Mouse (Mus musculus): ENCODE measurements around the gene Tnfrsf9. TPM values are rescaled to one million over a fixed set of nuclear protein-coding genes. Genes with fewer than 3 reads are reported as not detected.
"Not testable (repeated sequence)": the region's sequence is repeated elsewhere in the genome, so short reads cannot be mapped to it uniquely, and the experiment has no call there.

Gene Tnfrsf9
- polyA plus RNA-seq, 1 experiment from 2014 or later = 0.66 TPM

DNA sequence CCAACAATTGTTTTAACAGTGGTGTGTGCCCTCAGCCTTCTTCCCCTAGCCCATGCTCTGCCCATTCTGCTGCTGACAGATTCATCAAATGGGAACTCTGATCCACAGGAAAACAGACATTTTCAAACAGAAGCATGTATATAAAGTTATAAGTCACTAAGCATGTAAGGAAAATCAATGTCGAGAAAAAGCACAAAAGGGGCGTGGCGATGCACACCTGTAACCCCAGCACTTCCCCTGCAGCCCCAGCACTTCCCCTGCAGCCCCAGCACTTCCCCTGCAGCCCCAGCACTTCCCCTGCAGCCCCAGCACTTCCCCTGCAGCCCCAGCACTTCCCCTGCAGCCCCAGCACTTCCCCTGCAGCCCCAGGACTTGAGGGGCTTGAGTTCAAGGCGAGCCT, 39.9 kb upstream of the Tnfrsf9 start:
- WGBS = 81% methylated on average over 4 of the region's 4 CpGs
- not testable (repeated sequence) for H3K9ac ChIP-seq (replicated peaks); H3K27me3 ChIP-seq; ATAC-seq (ENCODE audit: low FRiP score, low read depth); H3K36me3 ChIP-seq; H3K4me2 ChIP-seq (replicated peaks); H3K27ac ChIP-seq (replicated peaks); H3K4me3 ChIP-seq
- Histone ChIP-seq H3K9me3 (peaks cover 14% of the 10 kb centered on the region), H3K4me1 (peaks cover 15% of the 10 kb centered on the region)

DNA sequence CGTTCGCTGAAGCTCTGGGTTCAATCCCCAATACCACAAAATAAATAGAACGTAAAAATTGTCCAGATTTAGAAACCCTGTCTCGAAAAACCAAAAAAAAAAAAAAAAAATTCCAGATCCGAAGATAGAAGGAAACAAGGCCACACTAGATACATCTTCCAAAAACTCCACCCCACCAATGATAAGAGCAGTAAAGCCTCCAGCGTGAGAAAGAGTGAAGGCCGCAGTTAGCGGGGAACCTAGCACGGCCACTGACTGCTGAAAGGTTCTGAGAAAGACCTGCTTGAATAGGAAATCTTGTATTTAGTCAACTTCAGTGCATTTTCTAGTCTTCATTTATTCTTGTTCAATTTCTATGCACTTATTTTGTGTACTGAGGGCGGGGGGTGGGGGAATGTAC, 39.0 kb upstream of the Tnfrsf9 start:
- no peak for ATAC-seq (ENCODE audit: low FRiP score, low read depth)
- Histone ChIP-seq H3K27me3 (no peaks in the 10 kb centered on the region), H3K9ac (replicated peaks) (no peak overlapping the region), H3K9me3 (peaks cover 24% of the 10 kb centered on the region), H3K4me2 (replicated peaks) (no peak overlapping the region), H3K4me3 (no peak overlapping the region), H3K36me3 (no peaks in the 10 kb centered on the region), H3K4me1 (peaks cover 15% of the 10 kb centered on the region), H3K27ac (replicated peaks) (no peak overlapping the region)
- WGBS = 86% methylated on average over 10 of the region's 10 CpGs

DNA sequence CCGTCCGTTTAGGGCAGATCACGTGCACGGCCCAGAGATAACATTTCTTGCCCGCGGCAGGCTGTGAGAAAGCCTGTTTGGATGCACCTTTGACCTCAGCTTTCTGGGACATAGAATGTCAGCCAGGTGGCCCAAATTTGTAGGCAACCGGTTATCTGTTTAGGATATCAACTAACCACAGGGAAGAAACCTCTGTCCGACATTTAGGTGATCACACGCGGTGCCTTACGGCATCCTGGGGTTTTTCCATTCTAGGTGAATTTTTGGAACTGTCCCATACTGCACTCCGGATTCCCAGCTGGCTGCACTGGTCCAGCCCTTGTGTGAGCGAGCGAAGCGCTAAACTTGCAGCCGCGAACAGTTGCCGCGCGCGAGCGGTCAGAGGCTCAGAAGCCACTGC, 34.7 kb upstream of the Tnfrsf9 start:
- H3K9ac ChIP-seq (replicated peaks) = no peak overlapping the region
- H3K4me2 ChIP-seq (replicated peaks) = no peak overlapping the region
- H3K4me3 ChIP-seq = no peak overlapping the region
- H3K9me3 ChIP-seq = peaks cover 25% of the 10 kb centered on the region
- ATAC-seq (ENCODE audit: low FRiP score, low read depth) = no peak
- H3K27me3 ChIP-seq = no peaks in the 10 kb centered on the region
- no peak overlapping the region for H3K27ac ChIP-seq (replicated peaks)
- peaks cover 3% of the 10 kb centered on the region; the same call in 1 of the 2 replicates for H3K4me1 ChIP-seq
- H3K36me3 ChIP-seq = no peaks in the 10 kb centered on the region
- 96% methylated on average over 22 of the region's 22 CpGs for WGBS

DNA sequence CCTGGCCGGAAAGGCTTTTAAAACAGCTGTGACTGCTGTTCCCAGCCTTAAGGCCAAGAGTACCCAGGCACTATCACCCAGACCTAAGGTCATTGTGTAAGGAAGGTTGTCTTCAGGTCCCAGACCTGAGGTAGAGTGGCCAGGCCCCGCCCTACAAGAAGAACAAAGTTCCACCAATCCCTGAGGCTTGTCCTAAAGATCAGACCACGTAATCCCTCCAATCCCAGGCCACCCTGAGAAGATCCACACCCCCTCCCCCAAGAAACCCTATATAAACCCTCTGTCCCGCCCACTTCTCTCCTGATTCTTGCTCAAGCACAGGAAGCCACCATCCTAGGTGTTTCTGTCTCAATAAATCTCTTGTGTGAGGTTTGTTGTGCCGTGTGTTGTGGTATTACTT, 34.0 kb upstream of the Tnfrsf9 start:
- Histone ChIP-seq H3K36me3 (no peaks in the 10 kb centered on the region), H3K4me3 (no peak overlapping the region), H3K9me3 (peaks cover 25% of the 10 kb centered on the region), H3K4me2 (replicated peaks) (no peak overlapping the region), H3K9ac (replicated peaks) (no peak overlapping the region), H3K27me3 (no peaks in the 10 kb centered on the region), H3K27ac (replicated peaks) (no peak overlapping the region), H3K4me1 (peaks cover 3% of the 10 kb centered on the region; the same call in 1 of the 2 replicates)
- ATAC-seq (ENCODE audit: low FRiP score, low read depth) = no peak
- WGBS = 83% methylated on average over 5 of the region's 5 CpGs

DNA sequence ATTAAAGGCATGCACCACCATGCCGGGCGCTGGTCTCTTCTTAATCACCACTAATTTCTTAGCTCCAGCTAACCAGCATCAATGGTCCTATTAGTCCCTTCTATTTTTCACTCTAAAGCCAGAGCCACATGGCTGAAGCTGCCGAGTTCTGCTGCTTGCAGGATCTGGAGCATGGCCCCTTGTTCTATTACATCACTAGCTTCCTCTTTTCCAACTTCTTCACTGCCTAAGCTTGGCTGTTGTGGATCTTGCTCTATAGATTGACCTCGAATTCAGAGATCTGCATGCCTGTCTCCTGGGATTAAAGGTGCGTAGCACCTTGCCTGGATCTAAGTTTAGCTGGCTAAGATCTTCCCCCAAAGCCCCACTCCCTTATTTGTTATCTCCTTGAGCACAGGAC, 31.7 kb upstream of the Tnfrsf9 start:
- Histone ChIP-seq H3K27me3 (no peaks in the 10 kb centered on the region), H3K27ac (replicated peaks) (no peak overlapping the region), H3K4me3 (no peak overlapping the region), H3K9me3 (peaks cover 25% of the 10 kb centered on the region), H3K4me1 (no peaks in the 10 kb centered on the region), H3K36me3 (no peaks in the 10 kb centered on the region), H3K4me2 (replicated peaks) (no peak overlapping the region), H3K9ac (replicated peaks) (no peak overlapping the region)
- no peak for ATAC-seq (ENCODE audit: low FRiP score, low read depth)
- 84% methylated on average over 5 of the region's 5 CpGs for WGBS

DNA sequence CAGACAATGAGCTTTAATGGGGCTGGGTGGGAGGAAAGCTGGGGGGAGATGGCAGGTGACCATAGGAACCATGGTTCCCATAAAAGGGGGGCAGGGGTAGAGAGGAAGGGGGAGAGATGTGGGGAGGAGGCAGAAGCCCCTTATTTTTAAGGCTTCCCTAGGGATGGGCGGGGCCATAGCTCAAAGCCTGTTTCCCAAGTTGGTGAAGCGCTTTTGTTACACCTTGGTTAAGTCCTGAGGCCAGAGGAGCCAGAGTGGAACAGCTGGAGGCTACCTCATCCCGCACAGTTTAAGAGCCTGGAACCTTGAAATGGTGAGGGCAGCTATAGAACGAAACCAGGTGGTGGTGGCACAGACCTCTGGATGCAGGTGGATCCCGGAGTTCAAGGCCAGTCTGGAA, 26.5 kb upstream of the Tnfrsf9 start:
- Histone ChIP-seq H3K27me3 (no peaks in the 10 kb centered on the region), H3K9me3 (no peaks in the 10 kb centered on the region), H3K4me3 (no peak overlapping the region), H3K4me2 (replicated peaks) (no peak overlapping the region), H3K27ac (replicated peaks) (no peak overlapping the region), H3K36me3 (no peaks in the 10 kb centered on the region), H3K9ac (replicated peaks) (no peak overlapping the region), H3K4me1 (peaks cover 4% of the 10 kb centered on the region; the same call in 1 of the 2 replicates)
- WGBS = 71% methylated on average over 5 of the region's 5 CpGs
- no peak for ATAC-seq (ENCODE audit: low FRiP score, low read depth)

DNA sequence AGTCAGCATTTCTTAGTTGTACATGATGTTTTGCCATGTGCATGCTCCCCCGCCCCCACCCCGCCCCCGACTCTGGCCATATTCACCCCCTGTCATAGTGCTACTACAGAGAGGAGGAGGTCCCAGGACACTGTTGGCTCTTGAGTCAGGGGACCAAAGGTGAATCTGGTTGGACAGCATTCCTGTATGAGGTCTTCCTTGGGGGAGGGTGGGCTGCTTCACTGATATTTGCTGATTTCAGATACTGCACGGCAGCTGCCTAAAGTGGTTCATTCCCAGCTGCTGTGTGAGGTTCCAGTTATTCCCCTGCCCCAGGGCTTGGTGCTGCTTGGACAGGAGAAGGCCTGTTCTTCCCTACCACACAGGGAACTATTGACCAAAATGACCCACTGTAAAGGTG, 25.9 kb upstream of the Tnfrsf9 start:
- peaks cover 4% of the 10 kb centered on the region; the same call in 1 of the 2 replicates for H3K4me1 ChIP-seq
- H3K27ac ChIP-seq (replicated peaks) = no peak overlapping the region
- no peaks in the 10 kb centered on the region for H3K9me3 ChIP-seq
- no peak overlapping the region for H3K4me3 ChIP-seq
- H3K27me3 ChIP-seq = no peaks in the 10 kb centered on the region
- no peak overlapping the region for H3K4me2 ChIP-seq (replicated peaks)
- ATAC-seq (ENCODE audit: low FRiP score, low read depth) = no peak
- no peaks in the 10 kb centered on the region for H3K36me3 ChIP-seq
- WGBS = 69% methylated on average over 4 of the region's 4 CpGs
- no peak overlapping the region for H3K9ac ChIP-seq (replicated peaks)

DNA sequence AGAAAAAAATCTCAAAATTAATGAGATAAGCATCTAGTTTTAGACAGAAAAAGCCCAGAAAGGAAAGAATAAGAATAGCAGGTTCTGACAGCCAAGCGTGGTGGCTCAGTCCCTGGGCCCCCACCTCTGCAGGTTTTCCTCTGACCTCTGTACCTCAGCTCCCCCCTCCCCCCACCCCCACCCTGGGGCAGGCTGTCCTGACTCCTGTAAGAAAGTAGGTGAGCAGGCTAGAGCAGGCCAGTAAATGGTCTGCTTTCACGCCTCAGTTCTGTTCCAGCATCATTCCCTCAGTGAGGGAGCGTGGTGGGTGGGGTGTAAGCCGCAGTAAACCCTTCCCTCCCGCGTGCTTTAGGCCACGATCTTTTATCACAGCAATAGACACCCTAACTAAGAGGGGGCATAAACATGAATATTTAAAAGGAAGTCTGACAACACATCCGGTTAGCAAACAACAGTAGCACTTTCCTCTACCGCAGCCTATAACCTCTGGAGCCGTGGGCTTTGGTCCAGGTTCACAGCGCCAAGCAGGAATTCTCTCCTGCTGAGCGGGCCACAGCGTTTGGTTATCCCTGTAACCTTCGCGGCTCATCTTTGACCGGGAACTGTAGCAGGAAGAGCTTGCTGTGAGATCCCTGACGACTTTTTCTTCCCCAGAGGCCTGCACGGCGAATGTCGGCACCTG, 24.9 kb upstream of the Tnfrsf9 start:
- Histone ChIP-seq H3K4me2 (replicated peaks) (no peak overlapping the region), H3K27me3 (no peaks in the 10 kb centered on the region), H3K27ac (replicated peaks) (no peak overlapping the region), H3K4me1 (peaks cover 4% of the 10 kb centered on the region; the same call in 1 of the 2 replicates), H3K36me3 (no peaks in the 10 kb centered on the region), H3K4me3 (no peak overlapping the region), H3K9me3 (no peaks in the 10 kb centered on the region), H3K9ac (replicated peaks) (no peak overlapping the region)
- WGBS = 50% methylated on average over 20 of the region's 20 CpGs
- no peak for ATAC-seq (ENCODE audit: low FRiP score, low read depth)

DNA sequence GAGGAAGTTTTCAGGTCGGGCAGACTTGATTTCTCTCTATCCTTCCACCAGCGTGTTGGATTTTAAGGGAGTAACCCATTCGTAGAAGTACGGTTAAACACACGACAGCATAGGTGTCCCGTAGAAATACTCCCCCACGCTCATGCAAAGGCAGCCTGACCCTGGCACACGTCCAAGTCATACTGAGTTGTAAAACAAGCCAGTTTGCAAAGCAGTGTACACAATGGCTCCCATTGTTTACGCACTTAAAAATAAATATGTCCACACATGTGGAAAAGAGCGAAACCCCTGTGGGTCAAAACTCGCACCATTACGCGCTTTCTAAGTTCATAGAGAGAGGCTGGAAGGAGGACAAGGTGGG, 24.4 kb upstream of the Tnfrsf9 start:
- Histone ChIP-seq H3K4me3 (no peak overlapping the region), H3K9ac (replicated peaks) (no peak overlapping the region), H3K4me1 (peaks cover 4% of the 10 kb centered on the region; the same call in 1 of the 2 replicates), H3K4me2 (replicated peaks) (no peak overlapping the region), H3K9me3 (no peaks in the 10 kb centered on the region), H3K27me3 (no peaks in the 10 kb centered on the region), H3K36me3 (no peaks in the 10 kb centered on the region), H3K27ac (replicated peaks) (no peak overlapping the region)
- WGBS = 74% methylated on average over 13 of the region's 13 CpGs
- no peak for ATAC-seq (ENCODE audit: low FRiP score, low read depth)

DNA sequence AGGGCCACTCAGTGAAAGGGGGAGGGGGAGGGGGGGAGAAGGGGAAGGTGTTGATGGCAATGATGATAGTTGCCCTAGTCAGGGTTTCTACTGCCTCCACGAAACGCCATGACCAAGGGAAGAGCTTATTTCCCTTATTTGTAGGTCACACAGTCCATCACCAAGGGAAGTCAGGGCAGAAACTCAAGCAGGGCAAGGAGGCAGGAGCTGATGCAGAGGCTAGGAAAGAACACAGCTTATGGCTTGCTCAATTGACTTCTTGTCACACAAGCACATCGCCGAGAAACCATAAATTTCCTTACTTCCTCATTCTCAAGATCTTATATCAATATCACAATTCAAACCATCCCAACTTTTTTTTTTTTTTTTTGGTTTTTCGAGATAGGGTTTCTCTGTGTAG, 23.1 kb upstream of the Tnfrsf9 start:
- WGBS = 82% methylated on average over 5 of the region's 5 CpGs
- Histone ChIP-seq H3K9me3 (no peaks in the 10 kb centered on the region), H3K4me3 (no peak overlapping the region), H3K27me3 (no peaks in the 10 kb centered on the region), H3K36me3 (peaks cover 1% of the 10 kb centered on the region; the same call in 1 of the 2 replicates), H3K27ac (replicated peaks) (no peak overlapping the region), H3K4me1 (peaks cover 4% of the 10 kb centered on the region; the same call in 1 of the 2 replicates), H3K9ac (replicated peaks) (no peak overlapping the region), H3K4me2 (replicated peaks) (no peak overlapping the region)
- no peak for ATAC-seq (ENCODE audit: low FRiP score, low read depth)

DNA sequence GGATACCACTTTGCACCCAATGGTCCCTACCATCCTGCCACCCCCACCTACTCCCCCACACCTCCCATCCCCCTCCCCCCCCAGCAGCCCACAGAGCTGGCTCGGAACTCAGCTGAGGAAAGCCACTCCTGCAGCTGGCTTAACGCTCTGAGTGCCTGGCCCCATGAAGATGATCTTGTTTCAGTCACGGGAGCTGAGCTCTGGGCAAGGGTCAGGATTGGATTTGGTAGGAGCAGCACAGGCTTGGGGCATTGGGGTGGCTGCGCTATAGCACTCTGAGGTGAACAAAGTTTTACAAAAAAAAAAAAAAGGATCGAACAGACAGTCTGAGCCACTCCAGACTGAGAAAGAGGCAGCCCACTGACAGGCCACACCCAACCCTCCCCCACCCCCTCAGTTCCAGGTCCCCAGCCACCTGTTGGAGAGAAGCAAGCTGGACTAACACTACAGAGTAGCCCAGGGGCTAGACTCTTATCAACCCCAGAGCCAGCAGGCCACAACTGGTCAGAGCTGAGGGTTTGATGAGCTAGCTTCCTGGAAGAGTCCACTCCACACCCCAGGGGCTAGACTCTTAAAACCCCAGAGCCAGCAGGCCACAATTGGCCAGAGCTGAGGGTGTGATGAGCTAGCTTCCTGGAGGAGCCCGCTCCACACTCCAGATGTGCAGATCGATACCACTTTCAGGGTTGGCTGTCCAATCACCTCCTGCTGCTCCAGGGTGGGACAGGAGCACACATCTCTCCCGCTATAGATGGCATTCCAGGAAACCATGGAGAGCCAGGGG, 19.5 kb upstream of the Tnfrsf9 start:
- Histone ChIP-seq H3K9me3 (no peaks in the 10 kb centered on the region), H3K36me3 (peaks cover 33% of the 10 kb centered on the region), H3K27me3 (no peaks in the 10 kb centered on the region), H3K9ac (replicated peaks) (no peak overlapping the region), H3K27ac (replicated peaks) (no peak overlapping the region), H3K4me3 (no peak overlapping the region), H3K4me1 (peaks cover 4% of the 10 kb centered on the region; the same call in 1 of the 2 replicates), H3K4me2 (replicated peaks) (no peak overlapping the region)
- 70% methylated on average over 8 of the region's 8 CpGs for WGBS
- no peak for ATAC-seq (ENCODE audit: low FRiP score, low read depth)

DNA sequence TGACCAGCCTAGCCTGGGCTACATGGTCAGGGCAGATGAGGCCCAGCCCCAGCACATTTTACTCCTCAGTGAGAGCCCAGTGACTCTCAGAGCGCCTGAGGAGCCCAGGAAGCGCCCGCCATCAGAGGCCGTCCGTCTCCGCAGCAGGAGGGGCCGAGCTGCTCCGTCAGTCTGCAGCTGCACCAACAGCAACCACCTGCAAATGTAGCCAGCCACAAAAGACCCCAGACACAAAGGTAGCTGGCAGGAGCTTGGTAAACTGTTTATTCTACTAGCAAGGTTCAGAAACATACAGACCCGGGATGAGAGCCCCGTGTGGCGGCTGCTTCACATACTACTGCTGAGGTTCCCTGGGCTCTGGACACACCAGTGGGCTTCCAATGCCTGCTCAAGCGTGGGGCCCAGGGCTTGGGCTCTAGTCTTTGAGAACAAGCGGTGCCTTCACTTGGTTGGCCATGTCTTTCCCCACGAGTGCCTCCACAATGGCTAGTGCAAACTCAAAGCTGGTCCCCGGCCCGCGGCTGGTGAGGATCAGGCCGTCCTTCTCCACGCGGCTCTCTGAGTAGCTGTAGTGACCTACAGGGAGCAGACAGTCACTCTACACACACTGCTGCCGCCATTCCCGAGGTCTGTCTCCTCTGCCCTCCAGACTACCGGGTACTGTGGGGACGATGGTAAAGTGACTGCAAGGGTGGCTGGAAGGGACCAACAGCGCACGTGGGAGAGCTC, 17.3 kb upstream of the Tnfrsf9 start:
- peaks cover 55% of the 10 kb centered on the region for H3K36me3 ChIP-seq
- ATAC-seq (ENCODE audit: low FRiP score, low read depth) = no peak

More for the DNA sequence above, 17.3 kb upstream of the Tnfrsf9 start:
- Histone ChIP-seq H3K4me2 (replicated peaks) (no peak overlapping the region), H3K27ac (replicated peaks) (no peak overlapping the region), H3K4me1 (no peaks in the 10 kb centered on the region), H3K27me3 (no peaks in the 10 kb centered on the region), H3K4me3 (no peak overlapping the region), H3K9ac (replicated peaks) (no peak overlapping the region), H3K9me3 (no peaks in the 10 kb centered on the region)
- WGBS = 93% methylated on average over 26 of the region's 26 CpGs

Measured in midbrain, embryonic 12.5 days (tissue).